Mouse (Mus musculus): ENCODE results near the gene Afap1. TPM values are rescaled to one million over a fixed set of nuclear protein-coding genes. Genes with fewer than 3 reads are reported as not detected.

Gene Afap1
- 13.6 and 15.1 TPM in 2 replicates for polyA plus RNA-seq (2016; fragmentation: Nextera tagmentation; extraction: Ambion mirVana)

- WGBS: under 1% methylated on average over 49 of the region's 49 CpGs
These were observed at the start of gene Afap1 for GRCm38 (mm10) chr5:35893093-35893804. Gene Afap1 (plus strand): TSS chr5:35893319.

GRCm38 (mm10) chr5:35851485-35851884 lies 41.6 kb upstream of the Afap1 start:
- H3K4me1 ChIP-seq: no peaks in the 10 kb centered on the region
- no peak overlapping the region for H3K27ac ChIP-seq
- no peak for DNase-seq (ENCODE audit: low spot score)
- no peaks in the 10 kb centered on the region for H3K27me3 ChIP-seq (ENCODE audit: low read depth, poor library complexity, severe bottlenecking)
- no peak overlapping the region for H3K4me3 ChIP-seq
- H3K36me3 ChIP-seq: no peaks in the 10 kb centered on the region
- 82% methylated on average over 5 of the region's 5 CpGs for WGBS
- H3K9me3 ChIP-seq (replicated peaks): no peaks in the 10 kb centered on the region

More at GRCm38 (mm10) chr5:35893093-35893804, at the start of gene Afap1:
- Histone ChIP-seq H3K4me1 (peaks cover 24% of the 10 kb centered on the region), H3K27ac (peak within 1 kb of the TSS; percentile 93), H3K27me3 (ENCODE audit: low read depth, poor library complexity, severe bottlenecking) (peaks cover 11% of the 10 kb centered on the region), H3K36me3 (no peaks in the 10 kb centered on the region), H3K9me3 (replicated peaks) (no peaks in the 10 kb centered on the region), H3K4me3 (peak within 1 kb of the TSS; percentile 80)
- peak; percentile 99 for DNase-seq (ENCODE audit: low spot score)

GRCm38 (mm10) chr5:35853463-35853862 lies 39.7 kb upstream of the Afap1 start:
- H3K4me1 ChIP-seq: 0 out of 2 replicates have a peak, but pooled peaks cover 3% of the 10 kb centered on the region
- H3K4me3 ChIP-seq: no peak overlapping the region
- WGBS: 91% methylated on average over 4 of the region's 4 CpGs
- no peaks in the 10 kb centered on the region for H3K36me3 ChIP-seq
- DNase-seq (ENCODE audit: low spot score): no peak
- H3K9me3 ChIP-seq (replicated peaks): no peaks in the 10 kb centered on the region
- no peak overlapping the region for H3K27ac ChIP-seq
- no peaks in the 10 kb centered on the region for H3K27me3 ChIP-seq (ENCODE audit: low read depth, poor library complexity, severe bottlenecking)

GRCm38 (mm10) chr5:35856245-35856644 lies 36.9 kb upstream of the Afap1 start:
- Histone ChIP-seq H3K4me1 (0 out of 2 replicates have a peak, but pooled peaks cover 3% of the 10 kb centered on the region), H3K9me3 (replicated peaks) (no peaks in the 10 kb centered on the region), H3K27ac (no peak overlapping the region), H3K36me3 (no peaks in the 10 kb centered on the region), H3K27me3 (ENCODE audit: low read depth, poor library complexity, severe bottlenecking) (no peaks in the 10 kb centered on the region), H3K4me3 (no peak overlapping the region)
- WGBS: 61% methylated on average over 3 of the region's 3 CpGs
- DNase-seq (ENCODE audit: low spot score): no peak

GRCm38 (mm10) chr5:35858069-35858468 lies 35.0 kb upstream of the Afap1 start:
- no peaks in the 10 kb centered on the region for H3K9me3 ChIP-seq (replicated peaks)
- no peaks in the 10 kb centered on the region for H3K36me3 ChIP-seq
- WGBS: 24% methylated on average over 6 of the region's 6 CpGs
- peak; percentile 91 for DNase-seq (ENCODE audit: low spot score)
- no peaks in the 10 kb centered on the region for H3K27me3 ChIP-seq (ENCODE audit: low read depth, poor library complexity, severe bottlenecking)
- H3K27ac ChIP-seq: no peak overlapping the region
- H3K4me3 ChIP-seq: no peak overlapping the region
- H3K4me1 ChIP-seq: 0 out of 2 replicates have a peak, but pooled peaks cover 3% of the 10 kb centered on the region

GRCm38 (mm10) chr5:35861456-35861855 lies 31.7 kb upstream of the Afap1 start:
- Histone ChIP-seq H3K9me3 (replicated peaks) (no peaks in the 10 kb centered on the region), H3K4me3 (no peak overlapping the region), H3K4me1 (peaks cover 10% of the 10 kb centered on the region; the same call in 1 of the 2 replicates), H3K36me3 (no peaks in the 10 kb centered on the region), H3K27me3 (ENCODE audit: low read depth, poor library complexity, severe bottlenecking) (no peaks in the 10 kb centered on the region), H3K27ac (no peak overlapping the region)
- no peak for DNase-seq (ENCODE audit: low spot score)
- 94% methylated on average over 2 of the region's 2 CpGs for WGBS

- 84% methylated on average over 4 of the region's 4 CpGs for whole genome bisulfite sequencing
- Histone ChIP-seq H3K9me3 (replicated peaks) (no peaks in the 10 kb centered on the region), H3K27me3 (ENCODE audit: low read depth, poor library complexity, severe bottlenecking) (no peaks in the 10 kb centered on the region)
These were observed 23.1 kb upstream of the Afap1 start for GRCm38 (mm10) chr5:35869973-35870372.

GRCm38 (mm10) chr5:35870408-35871012 lies 22.6 kb upstream of the Afap1 start:
- Histone ChIP-seq H3K4me3 (no peak overlapping the region), H3K9me3 (replicated peaks) (no peaks in the 10 kb centered on the region), H3K4me1 (peaks cover 14% of the 10 kb centered on the region; the same call in 1 of the 2 replicates), H3K27me3 (ENCODE audit: low read depth, poor library complexity, severe bottlenecking) (no peaks in the 10 kb centered on the region), H3K36me3 (no peaks in the 10 kb centered on the region), H3K27ac (no peak overlapping the region)
- DNase-seq (ENCODE audit: low spot score): peak; percentile 74
- WGBS: 59% methylated on average over 8 of the region's 8 CpGs

More at GRCm38 (mm10) chr5:35869973-35870372, 23.1 kb upstream of the Afap1 start:
- no peaks in the 10 kb centered on the region for H3K36me3 ChIP-seq
- H3K4me3 ChIP-seq: no peak overlapping the region
- DNase-seq (ENCODE audit: low spot score): no peak
- H3K4me1 ChIP-seq: peaks cover 16% of the 10 kb centered on the region; the same call in 1 of the 2 replicates
- H3K27ac ChIP-seq: no peak overlapping the region

- Histone ChIP-seq H3K27me3 (ENCODE audit: low read depth, poor library complexity, severe bottlenecking) (no peaks in the 10 kb centered on the region), H3K4me3 (no peak overlapping the region), H3K27ac (no peak overlapping the region), H3K4me1 (peaks cover 9% of the 10 kb centered on the region; the same call in 1 of the 2 replicates), H3K9me3 (replicated peaks) (no peaks in the 10 kb centered on the region), H3K36me3 (no peaks in the 10 kb centered on the region)
- no peak for DNase-seq (ENCODE audit: low spot score)
- 61% methylated on average over 4 of the region's 4 CpGs for WGBS
These were observed 19.7 kb upstream of the Afap1 start for GRCm38 (mm10) chr5:35873382-35873781.

- WGBS: 92% methylated on average over 5 of the region's 5 CpGs
- no peak for DNase-seq (ENCODE audit: low spot score)
- Histone ChIP-seq H3K9me3 (replicated peaks) (no peaks in the 10 kb centered on the region), H3K27me3 (ENCODE audit: low read depth, poor library complexity, severe bottlenecking) (no peaks in the 10 kb centered on the region), H3K27ac (no peak overlapping the region), H3K4me3 (no peak overlapping the region), H3K36me3 (no peaks in the 10 kb centered on the region), H3K4me1 (peaks cover 9% of the 10 kb centered on the region; the same call in 1 of the 2 replicates)
These were observed 16.9 kb upstream of the Afap1 start for GRCm38 (mm10) chr5:35876236-35876635.

GRCm38 (mm10) chr5:35879199-35879598 lies 13.9 kb upstream of the Afap1 start:
- H3K27me3 ChIP-seq (ENCODE audit: low read depth, poor library complexity, severe bottlenecking): no peaks in the 10 kb centered on the region
- H3K4me3 ChIP-seq: no peak overlapping the region
- no peaks in the 10 kb centered on the region for H3K9me3 ChIP-seq (replicated peaks)
- H3K36me3 ChIP-seq: no peaks in the 10 kb centered on the region
- H3K27ac ChIP-seq: no peak overlapping the region
- 91% methylated on average over 8 of the region's 8 CpGs for WGBS
- no peak for DNase-seq (ENCODE audit: low spot score)
- H3K4me1 ChIP-seq: no peaks in the 10 kb centered on the region

GRCm38 (mm10) chr5:35882391-35882790 lies 10.7 kb upstream of the Afap1 start:
- Histone ChIP-seq H3K9me3 (replicated peaks) (no peaks in the 10 kb centered on the region), H3K36me3 (no peaks in the 10 kb centered on the region), H3K27ac (no peak overlapping the region), H3K27me3 (ENCODE audit: low read depth, poor library complexity, severe bottlenecking) (no peaks in the 10 kb centered on the region), H3K4me1 (no peaks in the 10 kb centered on the region), H3K4me3 (no peak overlapping the region)
- 71% methylated on average over 9 of the region's 9 CpGs for WGBS
- DNase-seq (ENCODE audit: low spot score): no peak

- no peak overlapping the region for H3K27ac ChIP-seq
- H3K36me3 ChIP-seq: no peaks in the 10 kb centered on the region
- no peaks in the 10 kb centered on the region for H3K9me3 ChIP-seq (replicated peaks)
- H3K4me1 ChIP-seq: no peaks in the 10 kb centered on the region
- 39% methylated on average over 11 of the region's 11 CpGs for WGBS
- no peak overlapping the region for H3K4me3 ChIP-seq
- no peaks in the 10 kb centered on the region for H3K27me3 ChIP-seq (ENCODE audit: low read depth, poor library complexity, severe bottlenecking)
- DNase-seq (ENCODE audit: low spot score): peak; percentile 68
These were observed 8.9 kb upstream of the Afap1 start for GRCm38 (mm10) chr5:35884262-35884661.

Data from limb, embryonic 10.5 days (tissue).